Mouse (Mus musculus) urinary bladder, postnatal 36 days (tissue): ENCODE measurements around the gene Coro1b.
A peak's percentile ranks its signal among the peaks of the same experiment; 100 is the strongest.

ENCODE experiments used
- DNase-seq, 2 experiments: peaks; one replicate each; pipeline ENCODE4 v3.0.0; 2022; ENCODE audit warnings: low spot score in 2 of 2, mixed read lengths in 1 of 2

Gene Coro1b

DNA sequence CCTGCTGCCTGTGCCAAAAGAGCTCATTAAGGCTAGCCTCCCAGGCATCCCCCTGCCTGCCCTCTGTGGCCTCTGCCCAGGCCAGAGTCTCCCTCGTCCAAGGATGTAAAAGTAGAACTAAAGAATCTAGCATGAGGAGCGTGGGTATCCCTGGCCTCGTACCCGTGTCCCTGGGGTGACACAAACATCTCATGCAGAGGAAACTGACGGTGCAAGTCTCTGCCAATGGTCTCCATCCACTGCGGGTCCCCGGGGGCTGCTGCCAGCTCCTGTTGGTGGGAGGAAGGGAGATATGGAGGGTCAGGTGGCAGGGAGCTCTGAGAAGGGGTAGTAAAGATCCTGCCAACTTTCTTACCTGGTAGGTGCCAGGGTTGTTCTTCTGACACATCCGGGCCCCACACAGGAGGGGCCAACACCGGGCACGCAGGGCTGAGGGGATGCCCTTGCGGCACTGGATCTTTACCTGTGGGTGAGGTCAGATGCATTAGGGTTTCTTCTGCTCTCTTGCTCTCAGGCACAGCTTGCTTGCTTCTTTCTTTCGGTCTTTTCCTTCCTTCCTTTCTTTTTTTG, 40.7 kb downstream of the Coro1b start:
- no peak for DNase-seq

GRCm38 (mm10) chr19:4190831-4191334, 42.5 kb downstream of the Coro1b start, which contains the start of gene Tbc1d10c:
Gene Tbc1d10c (minus strand): TSS chr19:4191284.
- no peak for DNase-seq

GRCm38 (mm10) chr19:4191528-4192250, 43.3 kb downstream of the Coro1b start, which contains the start of gene Ppp1ca:
Gene Ppp1ca (plus strand): TSS chr19:4192065.
- peak; percentile 88 to 96 for DNase-seq

GRCm38 (mm10) chr19:4192251-4192985, 44.0 kb downstream of the Coro1b start:
- DNase-seq, result no peak

DNA sequence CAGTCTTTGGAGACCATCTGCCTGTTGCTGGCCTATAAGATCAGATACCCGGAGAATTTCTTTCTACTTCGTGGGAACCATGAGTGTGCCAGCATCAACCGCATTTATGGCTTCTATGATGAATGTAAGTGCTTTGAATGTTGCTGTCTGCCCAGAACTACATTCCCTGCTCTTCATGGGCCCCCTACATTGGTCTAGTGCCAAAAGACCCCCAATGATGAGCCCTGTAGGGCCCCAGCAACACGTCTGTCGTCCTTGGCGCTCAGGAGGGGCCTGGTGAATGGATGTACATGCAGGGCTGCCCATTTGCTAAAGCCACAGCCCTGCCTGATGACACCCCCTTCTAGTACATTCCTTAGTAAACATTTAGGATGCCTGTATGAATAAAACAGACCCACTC, 44.7 kb downstream of the Coro1b start:
- DNase-seq, result no peak

GRCm38 (mm10) chr19:4194021-4194724, 45.8 kb downstream of the Coro1b start:
- DNase-seq, result no peak

DNA sequence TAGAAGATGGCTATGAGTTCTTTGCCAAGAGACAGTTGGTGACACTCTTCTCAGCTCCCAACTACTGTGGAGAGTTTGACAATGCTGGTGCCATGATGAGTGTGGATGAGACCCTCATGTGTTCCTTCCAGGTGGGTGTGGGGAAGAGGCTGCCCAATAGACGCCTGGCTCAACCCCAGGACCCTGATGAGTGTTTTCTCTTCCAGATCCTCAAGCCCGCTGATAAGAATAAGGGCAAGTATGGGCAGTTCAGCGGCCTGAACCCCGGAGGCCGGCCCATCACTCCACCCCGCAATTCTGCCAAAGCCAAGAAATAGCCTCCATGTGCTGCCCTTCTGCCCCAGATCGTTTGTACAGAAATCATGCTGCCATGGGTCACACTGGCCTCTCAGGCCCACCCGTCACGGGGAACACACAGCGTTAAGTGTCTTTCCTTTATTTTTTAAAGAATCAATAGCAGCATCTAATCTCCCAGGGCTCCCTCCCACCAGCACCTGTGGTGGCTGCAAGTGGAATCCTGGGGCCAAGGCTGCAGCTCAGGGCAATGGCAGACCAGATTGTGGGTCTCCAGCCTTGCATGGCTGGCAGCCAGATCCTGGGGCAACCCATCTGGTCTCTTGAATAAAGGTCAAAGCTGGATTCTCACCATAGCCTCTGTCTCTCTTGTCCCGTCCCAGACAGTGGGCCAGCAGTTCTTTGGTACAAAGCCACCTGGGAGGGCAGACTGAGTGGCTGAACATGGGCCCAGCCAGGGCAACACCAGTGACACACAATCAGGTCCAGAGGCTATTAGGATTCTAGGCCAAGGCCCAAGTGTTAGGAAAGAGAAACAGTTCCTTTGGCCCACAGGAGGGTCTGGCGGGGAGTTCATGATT, 46.6 kb downstream of the Coro1b start:
- no peak for DNase-seq

- DNase-seq, result no peak
These were observed 47.6 kb downstream of the Coro1b start for GRCm38 (mm10) chr19:4196048-4196447.

GRCm38 (mm10) chr19:4196548-4196947, 48.1 kb downstream of the Coro1b start:
- peak in 1 of 2 experiments; percentile 49 for DNase-seq

GRCm38 (mm10) chr19:4197180-4197579, 48.8 kb downstream of the Coro1b start:
- DNase-seq, result no peak

GRCm38 (mm10) chr19:4201291-4201909, 53.0 kb downstream of the Coro1b start, which contains the start of gene Rad9a:
Gene Rad9a (minus strand): TSS chr19:4201662.
- peak; percentile 94 to 96 for DNase-seq

GRCm38 (mm10) chr19:4202149-4202548, 53.7 kb downstream of the Coro1b start:
- no peak for DNase-seq

DNA sequence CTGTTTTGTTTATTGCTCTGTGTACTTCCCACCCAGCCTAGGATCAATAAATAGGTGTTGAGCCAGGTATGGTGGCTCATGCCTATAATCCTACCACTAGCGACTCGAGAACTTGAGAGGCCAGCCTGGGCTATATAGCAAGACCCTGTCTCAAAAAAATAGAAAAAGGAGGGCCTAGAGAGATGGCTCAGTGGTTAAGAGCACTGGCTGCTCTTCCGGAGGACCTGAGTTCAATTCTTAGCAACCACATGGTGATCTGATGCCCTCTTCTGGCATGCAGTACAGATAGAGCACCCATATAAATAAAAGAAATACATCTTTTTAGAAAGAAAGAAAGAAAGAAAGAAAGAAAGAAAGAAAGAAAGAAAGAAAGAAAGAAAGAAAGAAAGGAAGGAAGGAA, 54.7 kb downstream of the Coro1b start:
- DNase-seq, result no peak
